Mouse (Mus musculus): ENCODE results near the gene Etfa.
A peak's percentile ranks its signal among the peaks of the same experiment; 100 is the strongest.

The Etfa gene

GRCm38 (mm10) chr9:55510651-55511235, 1.3 kb downstream of the Etfa start:
- peak; percentile 14 to 16 for DNase-seq

DNA sequence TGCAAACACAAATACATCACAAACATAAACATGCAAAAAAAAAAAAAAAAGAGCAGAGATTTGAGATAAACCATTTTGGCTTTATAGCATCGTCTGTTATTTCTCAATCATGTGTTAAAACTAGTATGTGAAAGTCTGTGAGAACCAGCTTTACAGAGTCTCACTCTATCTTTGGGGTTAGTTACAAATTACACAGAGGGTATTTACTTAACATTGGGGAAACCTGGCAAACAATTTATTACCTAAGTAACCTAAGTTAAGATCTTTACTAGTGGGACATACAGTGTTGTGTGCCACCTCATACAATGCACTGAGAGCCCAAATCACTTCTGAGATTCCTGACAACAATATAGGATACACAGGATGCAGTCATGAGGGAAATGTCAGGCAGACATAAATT, 2.3 kb downstream of the Etfa start:
- DNase-seq: no peak

DNA sequence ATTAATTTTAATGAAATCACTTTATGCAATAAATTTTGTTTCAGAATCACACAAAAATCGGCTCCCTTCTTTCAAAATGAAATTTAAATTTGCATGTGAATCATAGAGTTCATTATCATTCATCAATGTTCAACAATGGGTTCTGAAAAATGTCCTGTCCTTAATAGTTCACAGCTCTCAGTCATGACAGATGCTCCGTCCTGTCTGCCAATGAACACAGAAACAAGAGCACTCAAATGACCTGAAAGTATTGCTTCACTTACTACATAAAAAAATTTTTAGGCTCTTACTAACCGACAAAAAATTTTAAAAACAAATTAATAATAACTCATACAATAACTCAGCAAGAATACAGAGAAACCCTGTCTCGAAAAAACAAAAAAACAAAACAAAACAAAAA, 3.3 kb downstream of the Etfa start:
- DNase-seq: no peak

GRCm38 (mm10) chr9:55507922-55508321, 4.1 kb downstream of the Etfa start:
- DNase-seq: peak in 1 of 2 experiments; percentile 6

DNA sequence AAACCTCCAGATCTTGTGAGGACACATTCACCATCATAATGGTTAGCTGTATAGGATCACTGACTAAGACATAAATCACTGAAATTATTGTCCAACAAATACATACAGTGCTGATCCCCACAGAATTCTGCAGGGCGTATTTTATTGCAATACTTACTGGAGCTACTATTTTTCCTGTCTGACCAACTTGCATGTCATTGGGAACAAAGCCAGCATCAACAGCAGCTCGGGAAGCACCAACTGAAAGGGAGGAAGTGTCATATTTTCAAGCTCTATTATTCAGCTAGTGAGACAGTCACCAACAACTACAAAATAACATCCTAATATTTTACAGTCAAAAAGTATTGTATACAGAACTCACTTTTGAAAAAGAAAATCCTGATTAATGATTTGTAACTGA, 29.9 kb downstream of the Etfa start:
- peak; percentile 6 to 28 for DNase-seq

DNA sequence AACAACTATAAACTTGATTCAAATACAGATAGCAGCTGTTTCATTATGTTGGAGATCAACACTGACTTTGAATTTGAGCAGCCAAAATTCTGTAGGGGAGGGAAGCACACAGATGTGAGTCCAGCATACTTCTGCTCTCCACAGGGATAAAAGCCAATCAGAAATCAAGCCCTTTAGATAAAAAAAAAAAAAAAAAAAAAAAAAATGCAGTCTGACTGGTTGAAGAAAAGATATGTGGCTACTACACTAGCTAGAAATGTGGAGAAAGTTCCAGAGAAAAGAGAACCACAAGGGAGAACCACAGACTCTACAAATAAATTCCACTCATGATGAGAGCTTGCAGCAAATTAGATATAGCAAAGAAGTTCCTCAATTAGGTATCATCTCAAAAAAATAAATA, 33.3 kb downstream of the Etfa start:
- DNase-seq: no peak

- no peak for DNase-seq
Measured at GRCm38 (mm10) chr9:55476084-55476483, 36.0 kb downstream of the Etfa start.

DNA sequence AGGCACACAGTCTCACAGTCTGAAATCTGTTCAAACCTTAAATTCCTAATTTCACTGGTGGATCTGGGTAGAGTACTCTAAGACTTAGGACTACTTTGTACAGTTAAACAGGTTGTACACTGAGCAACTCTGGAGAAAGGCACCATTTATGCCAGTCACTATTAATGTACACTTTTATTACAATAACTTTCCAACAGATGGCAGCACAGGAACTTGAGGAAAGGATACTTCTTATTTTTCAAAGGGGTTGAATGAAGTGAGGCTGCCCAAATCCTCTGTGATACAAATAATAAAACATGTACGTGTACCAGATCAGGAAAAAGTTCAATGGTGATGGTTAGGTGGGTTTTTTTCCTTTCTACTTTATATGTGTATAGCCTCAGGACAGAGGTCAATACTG, 43.6 kb downstream of the Etfa start:
- no peak for DNase-seq

- no peak for DNase-seq
Measured at GRCm38 (mm10) chr9:55453366-55453765, 58.7 kb downstream of the Etfa start.

DNA sequence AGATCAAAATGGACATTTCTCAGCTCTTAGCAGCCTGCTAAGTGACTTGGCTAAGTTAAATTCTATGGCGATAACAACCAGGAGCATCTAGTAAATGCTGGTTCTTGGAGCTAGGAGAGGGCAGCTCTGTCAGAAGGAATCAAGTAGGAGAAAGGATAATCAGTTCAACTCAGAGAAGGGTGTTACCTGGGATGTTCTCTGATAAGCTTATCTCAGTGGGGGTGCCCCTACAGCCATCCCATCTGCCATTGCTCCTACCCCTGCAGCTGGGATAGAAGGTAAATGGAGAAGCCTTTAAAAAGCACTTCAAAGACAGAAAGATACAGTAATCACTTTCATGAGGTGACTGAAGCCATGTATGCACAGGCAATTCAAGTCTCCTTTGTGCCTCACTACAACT, 59.1 kb downstream of the Etfa start:
- DNase-seq: no peak

GRCm38 (mm10) chr9:55451426-55451825, 60.6 kb downstream of the Etfa start:
- DNase-seq: no peak

- DNase-seq: no peak
Measured at GRCm38 (mm10) chr9:55450035-55450434, 62.0 kb downstream of the Etfa start.

DNA sequence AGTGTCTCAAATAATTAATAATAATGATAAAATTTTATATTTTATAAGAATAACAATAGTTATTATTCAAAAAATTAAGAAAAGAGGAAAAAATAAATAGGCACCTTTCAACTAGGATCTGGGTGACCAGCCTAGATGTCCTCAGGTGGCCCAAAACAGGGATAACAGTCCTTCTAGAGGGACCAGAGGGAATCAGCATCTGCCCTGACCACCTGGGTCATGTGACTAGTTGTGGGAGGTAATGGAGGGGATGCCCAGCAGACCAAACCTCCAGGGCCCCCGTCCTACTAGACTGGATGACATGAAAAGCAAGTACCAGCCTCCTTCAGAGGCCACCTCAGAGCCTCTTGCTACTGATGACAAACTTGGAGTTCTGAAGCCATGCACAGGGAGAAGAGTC, 62.9 kb downstream of the Etfa start:
- DNase-seq: no peak

GRCm38 (mm10) chr9:55447509-55447908, 64.5 kb downstream of the Etfa start:
- DNase-seq: no peak

DNA sequence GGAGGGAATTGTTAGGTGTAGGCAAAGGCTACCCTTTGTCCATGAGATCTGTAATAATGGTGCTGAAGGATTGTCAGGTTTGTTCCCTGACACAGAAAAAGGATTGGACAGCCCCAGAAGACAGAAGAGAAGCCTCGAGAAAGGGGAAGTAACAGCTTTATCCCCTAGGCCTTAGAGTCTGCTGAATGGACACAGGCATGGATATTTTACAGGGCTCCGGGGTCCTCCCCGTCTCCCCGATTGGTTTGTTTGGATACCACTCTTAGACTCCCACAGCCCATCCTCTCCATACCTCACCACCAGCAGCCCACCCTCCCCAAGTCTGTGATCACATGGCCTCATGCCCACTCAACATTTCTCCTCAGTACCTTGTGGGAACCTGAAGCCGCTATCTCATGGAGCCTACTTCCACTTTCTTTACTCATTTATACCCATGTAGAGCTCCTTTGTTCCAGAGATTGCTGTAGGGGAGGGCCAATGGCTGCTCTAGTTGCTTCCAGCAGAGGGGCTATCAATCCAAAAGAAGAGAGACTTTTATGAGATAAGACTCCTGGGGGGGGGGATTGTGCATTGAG, 72.8 kb downstream of the Etfa start:
- DNase-seq: no peak

DNA sequence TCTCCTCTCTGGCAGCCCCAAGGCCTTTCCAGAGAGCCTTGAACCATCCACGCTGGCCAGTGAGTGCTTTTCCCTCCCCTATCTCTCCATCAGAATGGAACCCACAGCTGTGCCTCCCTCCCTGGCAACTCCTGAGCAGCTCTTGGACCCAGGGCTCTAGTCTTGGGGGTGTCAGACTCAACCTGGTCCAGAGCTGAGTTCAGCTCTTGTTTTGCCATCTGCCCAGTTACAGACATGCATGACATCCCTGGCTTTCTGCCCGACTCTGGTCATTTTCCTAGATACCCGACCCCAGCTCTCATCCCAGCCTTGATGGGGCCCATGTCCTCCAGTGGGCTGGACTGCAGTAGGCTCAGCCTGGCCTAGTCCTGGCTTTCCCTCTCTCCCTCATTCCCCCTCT, 73.6 kb downstream of the Etfa start:
- DNase-seq: no peak

- no peak for DNase-seq
Measured at GRCm38 (mm10) chr9:55433875-55434274, 78.2 kb downstream of the Etfa start.

DNA sequence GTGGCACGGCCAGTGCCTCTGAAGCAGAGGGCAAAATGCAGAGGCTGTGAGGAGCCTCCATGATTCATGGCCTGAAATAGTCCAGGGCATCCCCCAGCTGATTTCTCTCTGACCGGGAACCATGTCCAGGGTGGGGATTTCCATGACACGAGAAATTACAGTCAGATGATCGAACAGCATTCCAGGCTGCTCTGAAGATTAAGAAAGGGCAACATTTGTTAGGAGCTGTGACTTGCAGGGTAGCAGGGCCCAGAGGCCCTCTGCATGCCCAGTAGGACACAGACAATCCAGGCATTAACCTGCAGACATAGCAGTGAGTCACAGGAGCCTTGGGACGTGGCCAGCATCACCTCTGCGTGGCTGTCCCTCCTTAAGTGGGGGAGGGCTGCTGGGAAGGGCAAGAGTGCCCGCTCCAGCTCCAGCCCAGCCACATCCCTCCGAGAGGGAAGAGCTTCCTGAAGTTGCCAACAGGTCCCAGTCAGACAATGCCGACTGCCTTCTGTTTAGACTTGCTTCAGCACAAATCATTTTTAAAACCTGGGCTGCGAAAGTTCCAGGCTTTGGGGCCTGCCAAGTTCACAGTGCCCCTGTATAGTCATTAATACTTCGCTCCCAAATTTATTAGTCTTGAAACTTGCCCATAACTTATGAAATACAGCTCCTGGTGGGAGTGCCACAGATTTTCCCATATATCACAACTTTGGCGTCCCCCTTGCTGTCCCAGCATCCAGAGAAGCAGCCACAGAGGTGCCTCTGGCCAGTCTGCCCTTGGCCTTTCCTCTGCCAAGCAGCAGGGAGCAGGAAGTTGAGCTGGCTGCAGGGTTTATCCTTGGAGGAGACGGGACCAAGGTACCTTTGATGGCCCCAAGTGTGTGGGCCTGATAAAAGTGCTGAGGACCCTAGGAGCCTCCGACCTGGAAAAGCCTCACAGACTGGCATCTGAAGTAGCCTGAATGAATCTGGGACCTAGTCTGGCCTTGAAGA, 79.4 kb downstream of the Etfa start:
- no peak for DNase-seq

GRCm38 (mm10) chr9:55430133-55430532, 81.9 kb downstream of the Etfa start:
- peak; percentile 51 to 71 for DNase-seq

DNA sequence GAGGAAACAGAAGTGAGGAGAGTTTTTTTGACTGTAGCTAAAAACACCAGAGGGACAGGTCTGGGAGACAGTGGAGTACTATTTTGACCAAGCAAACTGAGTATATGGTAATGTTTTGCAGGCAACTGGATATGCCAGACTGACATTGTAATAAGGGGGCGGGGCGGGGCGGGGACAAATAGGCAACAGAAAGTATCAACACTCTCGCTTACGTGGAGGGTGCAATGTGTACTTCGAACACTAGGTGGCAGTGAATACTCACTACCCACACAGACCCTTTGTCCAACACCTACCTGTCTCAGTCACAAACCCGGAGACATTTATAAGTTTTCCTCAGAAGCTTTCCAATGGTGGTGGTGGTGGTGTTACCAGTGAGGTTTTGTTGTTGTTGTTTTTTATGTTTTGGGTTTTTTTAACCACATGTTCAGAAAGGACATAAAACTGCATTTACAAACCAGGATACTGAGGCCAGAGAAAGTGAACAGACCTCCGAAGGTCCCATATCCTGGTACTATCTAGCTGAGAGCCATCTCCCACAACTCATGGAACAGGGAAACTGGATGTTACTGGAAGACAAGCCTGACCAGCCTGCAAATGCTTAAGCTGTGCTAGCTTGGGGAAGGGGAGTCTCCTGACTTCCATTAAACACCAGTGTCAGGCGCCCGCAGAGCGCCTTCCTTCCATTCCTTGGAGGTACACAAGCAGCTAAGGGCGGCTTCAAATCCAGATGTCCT, 82.6 kb downstream of the Etfa start:
- DNase-seq: peak; percentile 78 to 85

GRCm38 (mm10) chr9:55425271-55425810, 86.7 kb downstream of the Etfa start:
- DNase-seq: no peak

DNA sequence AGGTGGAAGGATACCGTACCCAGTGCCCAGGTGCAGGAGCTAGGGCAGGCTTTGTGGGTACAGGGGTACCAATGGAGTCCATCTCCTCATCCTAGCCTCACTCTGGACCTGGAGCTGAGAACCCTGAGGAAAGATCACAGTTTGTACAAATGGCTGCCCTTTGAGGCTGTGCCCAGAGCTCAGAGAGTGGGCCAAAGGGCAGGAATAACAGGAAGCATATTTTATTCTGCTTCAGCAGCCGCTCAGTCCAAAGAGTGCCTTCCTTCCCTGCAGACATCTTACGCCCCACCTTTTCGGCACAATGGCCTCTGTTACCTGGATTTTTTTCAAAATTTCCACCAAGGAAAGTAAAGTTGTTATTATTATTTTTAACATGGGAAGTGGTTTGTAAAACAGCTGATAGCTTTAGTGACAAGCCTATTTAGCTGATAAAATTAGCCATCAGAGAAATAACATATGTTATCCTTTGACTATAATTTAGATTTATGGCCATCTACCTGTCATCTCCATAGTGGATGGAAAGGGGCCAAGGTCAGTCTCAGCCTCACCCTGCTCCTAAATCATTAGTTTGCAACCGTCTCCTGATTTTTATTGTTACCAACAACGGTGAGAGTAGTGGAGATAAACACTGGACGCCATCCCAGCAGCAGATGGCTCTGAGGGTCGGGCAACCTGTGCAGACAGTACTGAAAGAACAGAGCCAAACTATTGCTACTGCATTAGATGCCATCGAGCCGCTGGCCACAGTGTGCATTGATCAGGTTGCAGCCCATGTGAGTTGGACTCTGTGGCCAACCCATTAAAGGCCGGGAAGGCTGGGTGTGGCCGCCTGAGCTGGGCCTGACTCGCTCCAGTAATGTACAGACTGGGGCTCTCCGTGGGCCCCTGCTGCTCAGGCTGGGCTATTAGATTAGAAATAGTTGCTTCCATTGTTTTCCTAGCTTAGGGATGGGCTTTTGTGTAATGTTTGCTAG, 88.3 kb downstream of the Etfa start:
- no peak for DNase-seq
